Mouse (Mus musculus): ENCODE results near the gene Apobec2.

The Apobec2 gene

GRCm38 (mm10) chr17:48408526-48409291, 24.0 kb downstream of the Apobec2 start:
- peak; percentile 84 for DNase-seq

GRCm38 (mm10) chr17:48407910-48408525, 24.7 kb downstream of the Apobec2 start:
- DNase-seq = no peak

- DNase-seq = no peak
Observed at GRCm38 (mm10) chr17:48407154-48407553, 25.6 kb downstream of the Apobec2 start.

GRCm38 (mm10) chr17:48404706-48405105, 28.0 kb downstream of the Apobec2 start:
- DNase-seq = no peak

- DNase-seq = no peak
Observed at GRCm38 (mm10) chr17:48403848-48404247, 28.9 kb downstream of the Apobec2 start.

GRCm38 (mm10) chr17:48402751-48403150, 30.0 kb downstream of the Apobec2 start:
- DNase-seq = no peak

- no peak for DNase-seq
Observed at GRCm38 (mm10) chr17:48401710-48402109, 31.0 kb downstream of the Apobec2 start.

GRCm38 (mm10) chr17:48392616-48393015, 40.1 kb downstream of the Apobec2 start:
- DNase-seq = no peak

GRCm38 (mm10) chr17:48391446-48391845, 41.3 kb downstream of the Apobec2 start:
- no peak for DNase-seq

- DNase-seq = no peak
Observed at GRCm38 (mm10) chr17:48389442-48389841, 43.3 kb downstream of the Apobec2 start.

GRCm38 (mm10) chr17:48388666-48389065, 44.1 kb downstream of the Apobec2 start:
- no peak for DNase-seq

GRCm38 (mm10) chr17:48385786-48386461, 46.8 kb downstream of the Apobec2 start:
- no peak for DNase-seq

- DNase-seq = no peak
Observed at GRCm38 (mm10) chr17:48379050-48379449, 53.7 kb downstream of the Apobec2 start.

GRCm38 (mm10) chr17:48376102-48376501, 56.6 kb downstream of the Apobec2 start:
- no peak for DNase-seq

GRCm38 (mm10) chr17:48372987-48373386, 59.7 kb downstream of the Apobec2 start:
- DNase-seq = no peak

- no peak for DNase-seq
Observed at GRCm38 (mm10) chr17:48371621-48372020, 61.1 kb downstream of the Apobec2 start.
